Mouse (Mus musculus): ENCODE results near the gene Nlrp9b. TPM values are rescaled to one million over a fixed set of nuclear protein-coding genes. Genes with fewer than 3 reads are reported as not detected.
"Not testable (repeated sequence)": the region's sequence is repeated elsewhere in the genome, so short reads cannot be mapped to it uniquely, and the experiment has no call there.

The Nlrp9b gene
- polyA plus RNA-seq, 1 experiment from 2014 or later, result not detected

- WGBS, result 76% methylated on average over 2 of the region's 2 CpGs
- Histone ChIP-seq H3K27me3 (replicated peaks; ENCODE audit: control insufficient read depth, insufficient read depth, low read length) (no peaks in the 10 kb centered on the region), H3K4me1 (ENCODE audit: control insufficient read depth, insufficient read depth, low read depth, low read length) (no peaks in the 10 kb centered on the region), H3K4me2 (ENCODE audit: low read length) (no peak overlapping the region), H3K4me3 (ENCODE audit: low read length) (no peak overlapping the region), H3K9me3 (ENCODE audit: control insufficient read depth, low read length) (peaks cover 9% of the 10 kb centered on the region), H3K27ac (ENCODE audit: low read depth, low read length) (no peak overlapping the region), H3K36me3 (ENCODE audit: control insufficient read depth, insufficient read depth, low read length) (no peaks in the 10 kb centered on the region), H3K9ac (ENCODE audit: low read depth, low read length) (no peak overlapping the region)
- ATAC-seq, result no peak
Observed at GRCm38 (mm10) chr7:20009987-20010386, 18.7 kb downstream of the Nlrp9b start.

GRCm38 (mm10) chr7:20064100-20064499 lies 72.8 kb downstream of the Nlrp9b start:
- H3K36me3 ChIP-seq (ENCODE audit: control insufficient read depth, insufficient read depth, low read length); H3K4me1 ChIP-seq (ENCODE audit: control insufficient read depth, insufficient read depth, low read depth, low read length); H3K27me3 ChIP-seq (replicated peaks; ENCODE audit: control insufficient read depth, insufficient read depth, low read length); H3K4me2 ChIP-seq (ENCODE audit: low read length); ATAC-seq; H3K9ac ChIP-seq (ENCODE audit: low read depth, low read length); H3K27ac ChIP-seq (ENCODE audit: low read depth, low read length); H3K9me3 ChIP-seq (ENCODE audit: control insufficient read depth, low read length); H3K4me3 ChIP-seq (ENCODE audit: low read length): not testable (repeated sequence)
- 66% methylated on average over 4 of the region's 4 CpGs for WGBS

- not testable (repeated sequence) for H3K36me3 ChIP-seq (ENCODE audit: control insufficient read depth, insufficient read depth, low read length); H3K4me2 ChIP-seq (ENCODE audit: low read length); H3K9me3 ChIP-seq (ENCODE audit: control insufficient read depth, low read length); ATAC-seq; H3K9ac ChIP-seq (ENCODE audit: low read depth, low read length); H3K4me3 ChIP-seq (ENCODE audit: low read length); H3K27me3 ChIP-seq (replicated peaks; ENCODE audit: control insufficient read depth, insufficient read depth, low read length); H3K4me1 ChIP-seq (ENCODE audit: control insufficient read depth, insufficient read depth, low read depth, low read length); H3K27ac ChIP-seq (ENCODE audit: low read depth, low read length)
- 71% methylated on average over 17 of the region's 18 CpGs for WGBS
Observed at GRCm38 (mm10) chr7:20078118-20078517, 86.9 kb downstream of the Nlrp9b start.

GRCm38 (mm10) chr7:20099380-20099779 lies 108.1 kb downstream of the Nlrp9b start, which contains the start of gene Vmn1r91:
Gene Vmn1r91, plus strand, starts transcription at chr7:20099680.
- H3K9ac ChIP-seq (ENCODE audit: low read depth, low read length); H3K4me3 ChIP-seq (ENCODE audit: low read length); ATAC-seq; H3K4me1 ChIP-seq (ENCODE audit: control insufficient read depth, insufficient read depth, low read depth, low read length); H3K36me3 ChIP-seq (ENCODE audit: control insufficient read depth, insufficient read depth, low read length); H3K9me3 ChIP-seq (ENCODE audit: control insufficient read depth, low read length); H3K4me2 ChIP-seq (ENCODE audit: low read length); H3K27ac ChIP-seq (ENCODE audit: low read depth, low read length); H3K27me3 ChIP-seq (replicated peaks; ENCODE audit: control insufficient read depth, insufficient read depth, low read length): not testable (repeated sequence)
- WGBS, result 87% methylated on average over 5 of the region's 5 CpGs

GRCm38 (mm10) chr7:20122479-20122878 lies 131.2 kb downstream of the Nlrp9b start, which contains the start of gene Gm16442:
Gene Gm16442, minus strand, starts transcription at chr7:20122579.
- H3K9me3 ChIP-seq (ENCODE audit: control insufficient read depth, low read length); H3K4me3 ChIP-seq (ENCODE audit: low read length); H3K4me2 ChIP-seq (ENCODE audit: low read length); ATAC-seq; H3K27me3 ChIP-seq (replicated peaks; ENCODE audit: control insufficient read depth, insufficient read depth, low read length); H3K4me1 ChIP-seq (ENCODE audit: control insufficient read depth, insufficient read depth, low read depth, low read length); H3K36me3 ChIP-seq (ENCODE audit: control insufficient read depth, insufficient read depth, low read length); H3K9ac ChIP-seq (ENCODE audit: low read depth, low read length); H3K27ac ChIP-seq (ENCODE audit: low read depth, low read length): not testable (repeated sequence)
- no CpG with 5 or more reads among the region's 2 CpGs for WGBS

Other genes starting within 250 kb of the Nlrp9b start
- 57.7 and 59.7 TPM in 2 replicates for gene Nectin2, start 241.0 kb upstream of the Nlrp9b start, polyA plus RNA-seq (2015; fragmentation: Nextera tagmentation; extraction: Ambion mirVana)
- 24.4 and 24.6 TPM in 2 replicates for gene Bcam, start 220.4 kb upstream of the Nlrp9b start, polyA plus RNA-seq (2015; fragmentation: Nextera tagmentation; extraction: Ambion mirVana)
- 0.34 and 0.41 TPM in 2 replicates for gene Cblc, start 194.7 kb upstream of the Nlrp9b start, polyA plus RNA-seq (2015; fragmentation: Nextera tagmentation; extraction: Ambion mirVana)
- gene Bcl3, start 168.7 kb upstream of the Nlrp9b start, polyA plus RNA-seq (2015; fragmentation: Nextera tagmentation; extraction: Ambion mirVana), result 0.70 and 1.2 TPM in 2 replicates
- 19.3 and 22.9 TPM in 2 replicates for gene Gm19345, start 139.5 kb upstream of the Nlrp9b start, polyA plus RNA-seq (2015; fragmentation: Nextera tagmentation; extraction: Ambion mirVana)
- gene Ceacam16, start 130.2 kb upstream of the Nlrp9b start, polyA plus RNA-seq (2015; fragmentation: Nextera tagmentation; extraction: Ambion mirVana), result 1.4 and 2.0 TPM in 2 replicates
- not detected in 2 replicates for gene Ceacam19, start 103.5 kb upstream of the Nlrp9b start, polyA plus RNA-seq (2015; fragmentation: Nextera tagmentation; extraction: Ambion mirVana)
- gene Pvr, start 70.3 kb upstream of the Nlrp9b start, polyA plus RNA-seq (2015; fragmentation: Nextera tagmentation; extraction: Ambion mirVana), result 9.6 and 10.8 TPM in 2 replicates
- gene Igsf23, start 40.7 kb upstream of the Nlrp9b start, polyA plus RNA-seq (2015; fragmentation: Nextera tagmentation; extraction: Ambion mirVana), result not detected in 2 replicates
- gene Ceacam20, start 26.1 kb upstream of the Nlrp9b start, polyA plus RNA-seq (2015; fragmentation: Nextera tagmentation; extraction: Ambion mirVana), result not detected in 2 replicates
- not detected in 2 replicates for gene Vmn1r91, start 108.2 kb downstream of the Nlrp9b start, polyA plus RNA-seq (2015; fragmentation: Nextera tagmentation; extraction: Ambion mirVana)
- not detected in 2 replicates for gene Gm16442, start 131.1 kb downstream of the Nlrp9b start, polyA plus RNA-seq (2015; fragmentation: Nextera tagmentation; extraction: Ambion mirVana)
- not detected in 2 replicates for gene Vmn1r93, start 147.6 kb downstream of the Nlrp9b start, polyA plus RNA-seq (2015; fragmentation: Nextera tagmentation; extraction: Ambion mirVana)
- gene Vmn1r94, start 176.9 kb downstream of the Nlrp9b start, polyA plus RNA-seq (2015; fragmentation: Nextera tagmentation; extraction: Ambion mirVana), result not detected in 2 replicates
- gene Vmn1r95, start 202.2 kb downstream of the Nlrp9b start, polyA plus RNA-seq (2015; fragmentation: Nextera tagmentation; extraction: Ambion mirVana), result not detected in 2 replicates
- not detected in 2 replicates for gene Gm6164, start 214.1 kb downstream of the Nlrp9b start, polyA plus RNA-seq (2015; fragmentation: Nextera tagmentation; extraction: Ambion mirVana)
- not detected in 2 replicates for gene Gm4498, start 242.4 kb downstream of the Nlrp9b start, polyA plus RNA-seq (2015; fragmentation: Nextera tagmentation; extraction: Ambion mirVana)

Measured in hindbrain, embryonic 16.5 days (tissue).